Mouse (Mus musculus): Measurements from ENCODE around the gene Zmynd19.

DNA sequence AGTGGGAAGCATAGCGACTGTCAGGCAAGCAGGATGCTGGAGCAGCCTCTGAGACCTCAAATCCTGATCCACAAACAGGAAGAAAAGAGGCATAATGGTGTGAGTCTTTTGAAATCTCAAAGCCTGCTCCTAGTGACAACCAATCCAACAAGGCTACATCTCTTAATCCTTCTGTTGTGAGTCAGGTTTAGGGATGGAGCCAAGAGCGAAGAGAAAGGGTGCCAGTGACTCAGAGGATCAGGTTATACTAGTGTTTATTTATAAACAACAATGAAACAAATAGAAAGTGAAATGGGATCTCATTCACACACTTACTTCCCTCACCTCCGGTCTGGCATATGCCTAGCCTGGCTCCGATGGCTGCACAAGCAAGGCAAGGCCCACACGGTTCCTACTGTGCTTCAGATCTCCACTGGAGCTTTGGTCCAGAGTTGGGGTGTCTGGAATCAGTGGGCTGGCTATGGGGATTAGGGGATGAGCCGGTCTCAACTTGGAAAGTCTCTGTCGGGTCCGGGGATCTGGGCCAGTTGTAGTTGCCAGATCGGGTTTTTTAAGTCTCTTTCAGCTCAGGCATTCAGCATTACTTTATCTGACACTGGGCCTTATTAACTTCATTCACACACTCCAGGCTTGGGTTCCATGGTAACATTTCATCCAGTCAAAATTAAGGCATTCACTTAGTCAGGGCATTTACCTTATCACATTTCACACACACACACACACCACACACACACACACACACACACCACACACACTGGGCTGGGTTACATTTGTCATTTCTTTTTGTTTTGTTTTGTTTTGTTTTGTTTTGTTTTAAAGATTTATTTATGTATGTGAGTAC is 54.6 kb downstream of the Zmynd19 start:
- TF ChIP-seq CTCF (IDR thresholded peaks at IDR 0.05) = no peak
- no peak for TF ChIP-seq EP300 (IDR thresholded peaks at IDR 0.05)

Data from lung, postnatal 0 days (tissue).